Mouse (Mus musculus): ENCODE data around the gene Trak1.

- no peak for TF ChIP-seq CTCF (IDR thresholded peaks at IDR 0.05; ENCODE audit: low read depth)
- no peak for TF ChIP-seq EP300 (IDR thresholded peaks at IDR 0.05; ENCODE audit: low read depth)
Measured at GRCm38 (mm10) chr9:121371346-121371891, 74.1 kb downstream of the Trak1 start.

All from liver, postnatal 0 days (tissue).